Mouse (Mus musculus): ENCODE data around the gene Pdxp.

DNA sequence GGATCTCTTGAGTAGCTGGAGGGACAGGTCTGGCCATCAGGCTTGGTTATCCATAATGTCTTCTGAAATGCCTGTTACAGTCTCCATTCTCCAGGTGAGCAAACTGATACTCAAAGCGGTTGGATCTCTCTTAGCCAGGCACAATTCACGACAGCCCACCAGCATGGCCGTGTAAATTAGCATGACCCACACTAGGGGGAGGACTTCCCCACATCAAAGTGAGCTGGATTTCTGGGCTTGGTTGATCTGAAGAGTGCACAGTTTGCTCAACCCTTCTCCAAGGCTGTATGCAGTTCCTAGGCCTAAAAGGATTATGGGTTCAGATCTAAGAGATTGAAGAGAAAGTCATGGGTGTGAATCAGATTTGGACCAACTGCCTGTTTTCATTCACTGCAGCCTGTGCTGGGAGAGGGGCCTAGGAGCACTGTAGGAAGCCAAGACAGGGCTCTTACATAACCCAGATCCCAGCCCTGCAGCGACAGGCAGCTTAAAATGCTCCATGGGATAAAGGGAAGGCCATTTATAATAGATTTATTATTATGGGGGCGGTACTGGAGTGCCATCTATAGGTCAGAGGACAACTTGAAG, 41.6 kb upstream of the Pdxp start:
- TF ChIP-seq CTCF (IDR thresholded peaks at IDR 0.05; ENCODE audit: extremely low read depth, insufficient read depth, low read length), result no peak
- TF ChIP-seq POLR2A (IDR thresholded peaks at IDR 0.05; ENCODE audit: extremely low read depth, insufficient read depth, low read length), result no peak

Measured in cortical plate, adult 2 months (tissue).